Mouse (Mus musculus) forebrain, embryonic 12.5 days (tissue): ENCODE data around the gene Cst3. TPM values are rescaled to one million over a fixed set of nuclear protein-coding genes. Genes with fewer than 3 reads are reported as not detected.

Source experiments
- ATAC-seq: fragments of 200-750 bp; cut with Nextera tagmentation; 2 replicates; pipeline ENCODE4 v1.8.0; 2017; ENCODE audit warnings: moderate TSS enrichment; ENCODE audit not compliant: low FRiP score
- H3K27ac ChIP-seq: fragments of 300-500 bp; sonication (generic); 2 replicates; pipeline ENCODE4 v1.5.1; 2016; ENCODE audit warnings: mild to moderate bottlenecking
- H3K27me3 ChIP-seq: fragments of 300-500 bp; sonication (generic); 2 replicates; pipeline ENCODE4 v1.6.1; 2016; ENCODE audit warnings: mild to moderate bottlenecking
- H3K36me3 ChIP-seq: fragments of 300-500 bp; sonication (generic); replicated peaks from 2 replicates; pipeline ENCODE4 v1.6.1; 2016; ENCODE audit warnings: mild to moderate bottlenecking
- H3K4me1 ChIP-seq: fragments of 300-500 bp; sonication (generic); 2 replicates; pipeline ENCODE4 v1.6.1; 2016
- H3K4me2 ChIP-seq: fragments of 300-500 bp; sonication (generic); 2 replicates; pipeline ENCODE4 v1.6.1; 2016; ENCODE audit warnings: mild to moderate bottlenecking, moderate library complexity
- H3K4me3 ChIP-seq: fragments of 300-500 bp; sonication (generic); replicated peaks from 2 replicates; pipeline ENCODE4 v1.5.1; 2016; ENCODE audit warnings: mild to moderate bottlenecking
- H3K9ac ChIP-seq: fragments of 300-500 bp; sonication (generic); 2 replicates; pipeline ENCODE4 v1.6.1; 2016; ENCODE audit warnings: mild to moderate bottlenecking
- H3K9me3 ChIP-seq: fragments of 300-500 bp; sonication (generic); 2 replicates; pipeline ENCODE4 v1.6.1; 2016
- WGBS: fragments of 180-500 bp; shearing (Covaris S2); methylation state at CpG from one replicate; pipeline ENCODE4 v1.1.7; 2016; 5-methylcytosine and 5-hydroxymethylcytosine counted together
- polyA plus RNA-seq: library from polyadenylated mRNA; unstranded; fragments of >200 nt; fragmentation: Nextera tagmentation; extraction: Ambion mirVana; gene quantifications from 2 replicates; pipeline ENCODE4 v1.2.1, GENCODE M21; 2016

Gene Cst3
- polyA plus RNA-seq, 1 experiment from 2014 or later, result 307 TPM

DNA sequence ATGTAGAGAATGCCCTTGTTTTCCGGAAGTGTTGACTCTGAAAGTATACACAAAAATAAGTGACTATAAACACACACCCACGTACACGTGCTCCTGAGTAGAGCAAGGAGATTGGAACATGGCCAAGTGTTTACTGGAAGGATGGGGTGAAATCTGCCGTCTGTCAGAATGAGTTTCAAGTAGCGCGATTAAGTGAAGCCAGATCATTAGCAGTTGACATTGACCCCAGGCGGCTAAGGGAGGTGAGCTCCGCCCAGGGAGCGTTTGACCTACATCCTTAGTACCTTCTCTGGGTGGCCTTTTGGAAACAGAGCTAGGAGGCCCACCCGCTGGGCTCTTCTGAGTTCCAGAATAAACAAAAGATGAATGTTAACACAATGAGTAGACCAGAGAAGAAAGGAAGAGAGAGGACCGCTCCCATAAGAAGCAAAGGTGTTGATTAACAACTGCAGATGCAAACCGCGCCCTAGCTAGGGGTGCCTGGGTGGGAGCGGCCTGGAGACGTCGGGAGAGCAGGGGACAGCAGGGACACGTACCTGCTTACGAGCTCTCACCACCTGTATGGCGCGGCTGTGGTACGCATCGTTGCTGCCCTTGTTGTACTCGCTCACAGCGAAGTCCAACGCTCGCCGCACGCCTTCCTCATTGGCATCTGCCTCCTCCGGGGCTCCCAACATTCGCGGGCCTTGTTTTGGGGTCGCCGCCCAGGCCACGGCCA lies 716 bp downstream of the Cst3 start:
- Histone ChIP-seq H3K36me3 (peaks cover 26% of the 10 kb centered on the region), H3K9ac (peak overlapping the region; percentile 89), H3K9me3 (no peaks in the 10 kb centered on the region), H3K4me3 (peak overlapping the region; percentile 83), H3K27ac (peak overlapping the region; percentile 88), H3K4me2 (peak overlapping the region; percentile 84), H3K27me3 (no peaks in the 10 kb centered on the region), H3K4me1 (peaks cover 27% of the 10 kb centered on the region)
- WGBS, result under 1% methylated on average over 34 of the region's 34 CpGs
- ATAC-seq, result peak; percentile 68

DNA sequence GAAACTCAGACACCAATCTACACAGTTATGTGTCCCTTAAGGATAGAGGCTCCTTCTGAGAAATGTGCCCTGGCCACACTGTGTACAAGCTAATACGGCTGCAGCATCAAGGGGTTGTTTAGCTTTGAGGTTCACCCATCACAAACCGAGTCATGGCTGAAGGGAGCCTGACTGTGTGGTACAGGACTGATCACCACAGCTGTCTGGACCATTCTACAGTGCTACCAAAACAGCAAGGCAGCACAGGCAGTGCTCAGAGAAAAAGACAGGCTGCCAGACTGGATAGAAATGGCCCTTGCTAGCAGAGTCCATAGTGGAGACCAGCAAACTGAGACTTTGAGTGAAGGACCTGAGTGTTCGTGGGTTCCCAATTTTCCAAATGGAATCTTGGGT lies 1.3 kb downstream of the Cst3 start:
- Histone ChIP-seq H3K9ac (peak overlapping the region; percentile 89), H3K4me1 (peaks cover 27% of the 10 kb centered on the region), H3K4me3 (peak overlapping the region; percentile 83), H3K9me3 (no peaks in the 10 kb centered on the region), H3K27me3 (no peaks in the 10 kb centered on the region), H3K27ac (no peak overlapping the region), H3K4me2 (peak overlapping the region; percentile 84), H3K36me3 (peaks cover 26% of the 10 kb centered on the region)
- ATAC-seq, result peak; percentile 13; the same call in 1 of the 2 replicates
- WGBS, result 54% methylated on average over 3 of the region's 3 CpGs

DNA sequence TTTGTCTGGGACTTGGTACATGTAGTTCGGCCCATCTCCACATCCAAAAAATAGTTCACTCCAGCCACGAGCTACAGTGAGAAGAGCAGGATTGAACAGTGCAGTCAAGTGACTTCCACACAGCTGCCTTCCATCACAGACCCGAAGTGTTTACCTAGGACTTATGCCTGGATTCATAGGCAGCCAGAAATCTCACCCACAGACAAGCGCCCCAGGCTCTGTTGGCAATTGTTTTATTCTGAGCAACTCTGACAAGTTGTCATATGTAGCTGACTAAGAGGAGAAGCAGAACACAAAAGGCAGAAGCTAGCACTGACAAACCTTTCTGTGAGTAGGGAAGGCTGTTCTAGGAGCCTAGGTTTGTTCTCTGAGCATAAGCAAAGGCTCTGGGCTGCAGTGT lies 2.6 kb downstream of the Cst3 start:
- Histone ChIP-seq H3K27me3 (no peaks in the 10 kb centered on the region), H3K27ac (no peak overlapping the region), H3K9ac (peak overlapping the region; percentile 89; the same call in 1 of the 2 replicates), H3K4me1 (peaks cover 27% of the 10 kb centered on the region), H3K4me2 (peak overlapping the region; percentile 84), H3K36me3 (peaks cover 26% of the 10 kb centered on the region), H3K4me3 (peak overlapping the region; percentile 83; the same call in 1 of the 2 replicates), H3K9me3 (no peaks in the 10 kb centered on the region)
- no peak for ATAC-seq
- 81% methylated on average over 4 of the region's 4 CpGs for WGBS

GRCm38 (mm10) chr2:148870526-148870925 lies 5.0 kb downstream of the Cst3 start:
- Histone ChIP-seq H3K9me3 (no peaks in the 10 kb centered on the region), H3K36me3 (peaks cover 26% of the 10 kb centered on the region), H3K27ac (no peak overlapping the region), H3K4me1 (peaks cover 24% of the 10 kb centered on the region), H3K9ac (no peak overlapping the region), H3K4me3 (no peak overlapping the region), H3K27me3 (no peaks in the 10 kb centered on the region), H3K4me2 (no peak overlapping the region)
- ATAC-seq, result no peak
- WGBS, result 92% methylated on average over 3 of the region's 3 CpGs

DNA sequence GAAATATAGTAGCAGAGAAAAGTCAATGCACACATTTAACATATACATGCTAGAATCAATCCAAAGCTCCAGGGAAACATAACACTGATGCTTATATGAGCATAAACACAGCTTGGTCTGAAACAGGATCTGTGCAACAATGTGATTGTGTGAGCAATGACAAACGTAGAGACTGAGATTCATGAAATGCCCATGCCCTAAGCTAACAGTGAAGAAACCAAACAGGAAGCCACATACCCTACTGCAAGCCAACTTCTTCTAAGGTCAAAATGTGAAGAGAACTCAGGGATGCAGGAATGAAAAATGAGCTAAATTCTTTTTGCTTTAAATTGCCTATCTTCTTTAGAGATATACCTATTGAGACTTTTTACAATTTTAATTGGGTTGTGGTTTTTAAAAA lies 6.5 kb downstream of the Cst3 start:
- Histone ChIP-seq H3K9ac (no peak overlapping the region), H3K27me3 (no peaks in the 10 kb centered on the region), H3K4me3 (no peak overlapping the region), H3K4me2 (no peak overlapping the region), H3K36me3 (peaks cover 26% of the 10 kb centered on the region), H3K9me3 (no peaks in the 10 kb centered on the region), H3K27ac (no peak overlapping the region), H3K4me1 (peaks cover 17% of the 10 kb centered on the region)
- ATAC-seq, result no peak
- 81% methylated on average over 1 of the region's 1 CpGs for WGBS

GRCm38 (mm10) chr2:148864966-148865365 lies 10.5 kb downstream of the Cst3 start, which contains the start of gene 9230104L09Rik:
Gene 9230104L09Rik, minus strand, starts transcription at chr2:148865038.
- Histone ChIP-seq H3K27ac (no peak within 1 kb of the TSS), H3K9me3 (no peaks in the 10 kb centered on the region), H3K9ac (no peak within 1 kb of the TSS), H3K36me3 (no peaks in the 10 kb centered on the region), H3K4me3 (no peak within 1 kb of the TSS), H3K27me3 (no peaks in the 10 kb centered on the region), H3K4me2 (no peak within 1 kb of the TSS), H3K4me1 (no peaks in the 10 kb centered on the region)
- no peak for ATAC-seq
- 72% methylated on average over 2 of the region's 2 CpGs for WGBS

- Histone ChIP-seq H3K4me2 (no peak overlapping the region), H3K36me3 (no peaks in the 10 kb centered on the region), H3K9me3 (no peaks in the 10 kb centered on the region), H3K4me1 (no peaks in the 10 kb centered on the region), H3K27ac (no peak overlapping the region), H3K4me3 (no peak overlapping the region), H3K27me3 (no peaks in the 10 kb centered on the region), H3K9ac (no peak overlapping the region)
- ATAC-seq, result no peak
Measured at GRCm38 (mm10) chr2:148861693-148862092, 13.8 kb downstream of the Cst3 start.

GRCm38 (mm10) chr2:148860993-148861392 lies 14.5 kb downstream of the Cst3 start:
- no peaks in the 10 kb centered on the region for H3K36me3 ChIP-seq
- H3K4me2 ChIP-seq, result no peak overlapping the region
- no peaks in the 10 kb centered on the region for H3K27me3 ChIP-seq
- 85% methylated on average over 4 of the region's 4 CpGs for WGBS
- no peak overlapping the region for H3K9ac ChIP-seq
- ATAC-seq, result no peak
- no peak overlapping the region for H3K4me3 ChIP-seq
- H3K27ac ChIP-seq, result no peak overlapping the region
- no peaks in the 10 kb centered on the region for H3K9me3 ChIP-seq
- H3K4me1 ChIP-seq, result no peaks in the 10 kb centered on the region

DNA sequence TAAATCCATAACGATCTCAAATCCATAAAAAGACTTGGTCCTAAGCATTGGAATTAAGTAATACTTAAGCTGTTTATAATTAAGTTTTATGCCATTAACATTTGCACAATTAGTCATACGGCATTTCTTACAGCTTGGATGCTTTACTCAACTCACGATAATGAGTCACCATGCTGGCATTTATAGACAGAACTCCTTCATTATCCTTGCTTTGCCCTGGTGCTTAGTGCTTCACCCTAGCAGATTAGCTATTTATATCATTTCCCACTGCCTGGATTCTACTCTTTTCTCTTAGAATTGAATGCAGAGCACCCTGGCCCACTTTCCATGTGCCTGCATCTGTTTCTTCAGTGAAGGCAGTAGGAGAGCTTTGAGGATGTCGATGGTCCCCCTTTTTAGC lies 18.0 kb downstream of the Cst3 start:
- Histone ChIP-seq H3K9ac (no peak overlapping the region), H3K9me3 (no peaks in the 10 kb centered on the region), H3K4me3 (no peak overlapping the region), H3K36me3 (no peaks in the 10 kb centered on the region), H3K27ac (no peak overlapping the region), H3K4me2 (no peak overlapping the region), H3K27me3 (no peaks in the 10 kb centered on the region), H3K4me1 (no peaks in the 10 kb centered on the region)
- WGBS, result 53% methylated on average over 4 of the region's 4 CpGs
- no peak for ATAC-seq

GRCm38 (mm10) chr2:148856630-148857400 lies 18.7 kb downstream of the Cst3 start:
- H3K4me3 ChIP-seq, result no peak overlapping the region
- no peak for ATAC-seq
- no peaks in the 10 kb centered on the region for H3K27me3 ChIP-seq
- no peaks in the 10 kb centered on the region for H3K4me1 ChIP-seq
- no peak overlapping the region for H3K4me2 ChIP-seq
- no peaks in the 10 kb centered on the region for H3K9me3 ChIP-seq
- no peak overlapping the region for H3K9ac ChIP-seq
- WGBS, result 77% methylated on average over 8 of the region's 8 CpGs
- no peak overlapping the region for H3K27ac ChIP-seq
- no peaks in the 10 kb centered on the region for H3K36me3 ChIP-seq

DNA sequence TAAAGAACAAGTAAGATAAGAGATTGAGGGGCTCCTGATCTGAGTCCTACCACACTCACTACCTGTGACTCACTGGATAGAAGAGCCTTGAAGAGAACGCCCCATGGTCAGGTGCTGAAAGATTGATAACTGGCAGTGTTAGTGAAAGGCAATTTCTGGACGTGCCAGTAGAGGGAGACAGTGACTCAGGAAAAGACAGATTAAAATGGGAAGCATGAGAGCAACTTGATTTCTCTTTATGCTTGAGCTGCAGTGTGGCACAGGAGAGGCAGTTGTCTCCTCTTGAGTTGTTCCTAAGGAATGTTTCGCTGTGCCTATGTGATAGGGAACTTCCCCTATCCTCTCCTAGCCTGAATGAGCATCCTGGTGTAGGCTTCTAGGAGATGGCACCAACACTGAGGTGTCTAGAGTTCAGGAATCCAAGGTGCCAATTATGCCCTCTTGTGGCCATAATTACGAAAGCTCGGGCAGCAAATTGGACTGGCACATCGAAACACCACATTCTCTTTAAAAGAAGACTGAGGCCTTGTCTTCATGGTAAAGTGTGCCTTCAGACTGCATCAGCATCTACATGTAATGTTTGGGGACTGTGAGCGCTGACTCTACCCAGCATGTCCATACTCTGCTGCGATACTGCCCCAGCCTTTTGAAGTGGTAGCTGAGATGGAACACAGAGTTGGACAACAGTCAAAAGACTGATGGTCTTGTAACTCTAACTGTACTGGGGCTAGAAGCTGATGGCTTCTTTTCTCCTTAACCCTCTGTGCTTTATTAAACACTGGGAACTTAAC lies 24.2 kb downstream of the Cst3 start:
- Histone ChIP-seq H3K36me3 (no peaks in the 10 kb centered on the region), H3K9ac (no peak overlapping the region), H3K4me1 (no peaks in the 10 kb centered on the region), H3K27ac (no peak overlapping the region), H3K9me3 (no peaks in the 10 kb centered on the region), H3K27me3 (no peaks in the 10 kb centered on the region), H3K4me2 (no peak overlapping the region), H3K4me3 (no peak overlapping the region)
- WGBS, result 44% methylated on average over 8 of the region's 8 CpGs
- peak; percentile 80 for ATAC-seq

- no peak overlapping the region for H3K4me2 ChIP-seq
- H3K9ac ChIP-seq, result no peak overlapping the region
- WGBS, result 92% methylated on average over 2 of the region's 2 CpGs
- H3K4me3 ChIP-seq, result no peak overlapping the region
- H3K4me1 ChIP-seq, result no peaks in the 10 kb centered on the region
- no peaks in the 10 kb centered on the region for H3K36me3 ChIP-seq
- no peak for ATAC-seq
- no peaks in the 10 kb centered on the region for H3K9me3 ChIP-seq
- no peaks in the 10 kb centered on the region for H3K27me3 ChIP-seq
- H3K27ac ChIP-seq, result no peak overlapping the region
Measured at GRCm38 (mm10) chr2:148839224-148839623, 36.3 kb downstream of the Cst3 start.
